Mouse (Mus musculus) hindbrain, embryonic 16.5 days (tissue): ENCODE measurements at regions not wholly inside any gene's neighbourhood (a gene's known extent, or its start where the extent isn't known, plus 50 kb on each side); places are given as distances from the start of the nearest gene placed in this dataset.
"Not testable (repeated sequence)": the region's sequence is repeated elsewhere in the genome, so short reads cannot be mapped to it uniquely, and the experiment has no call there.

Experiments used
- ATAC-seq: fragments of 200-750 bp; cut with Nextera tagmentation; 2 replicates; pipeline ENCODE4 v1.8.0; 2017; ENCODE audit warnings: moderate TSS enrichment, moderate library complexity
- H3K27ac ChIP-seq: fragments of 300-500 bp; sonication (generic); 2 replicates; pipeline ENCODE4 v1.5.1; 2014; ENCODE audit warnings: low read depth, mild to moderate bottlenecking, control low read depth, low read length, moderate library complexity
- H3K27me3 ChIP-seq: fragments of 300-500 bp; sonication (generic); replicated peaks from 2 replicates; pipeline ENCODE4 v1.6.1; 2014; ENCODE audit warnings: low read length; ENCODE audit not compliant: control insufficient read depth, insufficient read depth
- H3K36me3 ChIP-seq: fragments of 300-500 bp; sonication (generic); 2 replicates; pipeline ENCODE4 v1.6.1; 2014; ENCODE audit warnings: mild to moderate bottlenecking, low read length, moderate library complexity, mixed read lengths; ENCODE audit not compliant: control insufficient read depth, insufficient read depth
- H3K4me1 ChIP-seq: fragments of 300-500 bp; sonication (generic); 2 replicates; pipeline ENCODE4 v1.6.1; 2014; ENCODE audit warnings: low read depth, low read length; ENCODE audit not compliant: control insufficient read depth, insufficient read depth
- H3K4me2 ChIP-seq: fragments of 300-500 bp; sonication (generic); 2 replicates; pipeline ENCODE4 v1.6.1; 2014; ENCODE audit warnings: mild to moderate bottlenecking, low read length, control low read depth, moderate library complexity
- H3K4me3 ChIP-seq: fragments of 300-500 bp; sonication (generic); 2 replicates; pipeline ENCODE4 v1.5.1; 2014; ENCODE audit warnings: mild to moderate bottlenecking, low read length, control low read depth, moderate library complexity
- H3K9ac ChIP-seq: fragments of 300-500 bp; sonication (generic); 2 replicates; pipeline ENCODE4 v1.6.1; 2014; ENCODE audit warnings: low read depth, mild to moderate bottlenecking, control low read depth, low read length, moderate library complexity
- H3K9me3 ChIP-seq: fragments of 300-500 bp; sonication (generic); 2 replicates; pipeline ENCODE4 v1.6.1; 2014; ENCODE audit warnings: mild to moderate bottlenecking, low read length, moderate library complexity; ENCODE audit not compliant: control insufficient read depth
- WGBS: fragments of 180-500 bp; shearing (Covaris S2); extraction: QIAGEN DNeasy Blood & Tissue Kit; methylation state at CpG from one replicate; pipeline ENCODE4 v1.1.7; 2014; 5-methylcytosine and 5-hydroxymethylcytosine counted together

GRCm38 (mm10) chr14:96681740-96682139, 162.8 kb upstream of the Klhl1 start:
- Histone ChIP-seq H3K4me2 (no peak overlapping the region), H3K27ac (no peak overlapping the region), H3K36me3 (no peaks in the 10 kb centered on the region), H3K9me3 (no peaks in the 10 kb centered on the region), H3K4me1 (no peaks in the 10 kb centered on the region), H3K27me3 (no peaks in the 10 kb centered on the region), H3K9ac (no peak overlapping the region), H3K4me3 (no peak overlapping the region)
- ATAC-seq = no peak
- 76% methylated on average over 3 of the region's 3 CpGs for WGBS

GRCm38 (mm10) chr14:96676213-96676612, 157.3 kb upstream of the Klhl1 start:
- Histone ChIP-seq H3K27me3 (no peaks in the 10 kb centered on the region), H3K4me3 (no peak overlapping the region), H3K9me3 (no peaks in the 10 kb centered on the region), H3K36me3 (no peaks in the 10 kb centered on the region), H3K4me2 (no peak overlapping the region), H3K9ac (no peak overlapping the region), H3K4me1 (no peaks in the 10 kb centered on the region), H3K27ac (no peak overlapping the region)
- WGBS = 57% methylated on average over 1 of the region's 1 CpGs
- no peak for ATAC-seq

GRCm38 (mm10) chr14:96668635-96669034, 149.7 kb upstream of the Klhl1 start:
- no peaks in the 10 kb centered on the region for H3K9me3 ChIP-seq
- H3K36me3 ChIP-seq = no peaks in the 10 kb centered on the region
- ATAC-seq = no peak
- H3K4me2 ChIP-seq = no peak overlapping the region
- no peaks in the 10 kb centered on the region for H3K27me3 ChIP-seq
- 91% methylated on average over 2 of the region's 2 CpGs for WGBS
- H3K4me3 ChIP-seq = no peak overlapping the region
- H3K27ac ChIP-seq = no peak overlapping the region
- H3K4me1 ChIP-seq = no peaks in the 10 kb centered on the region
- no peak overlapping the region for H3K9ac ChIP-seq

GRCm38 (mm10) chr14:96656500-96656899, 137.6 kb upstream of the Klhl1 start:
- no peak overlapping the region for H3K27ac ChIP-seq
- H3K4me3 ChIP-seq = no peak overlapping the region
- H3K9ac ChIP-seq = no peak overlapping the region
- H3K36me3 ChIP-seq = no peaks in the 10 kb centered on the region
- WGBS = 100% methylated on average over 1 of the region's 1 CpGs
- H3K4me1 ChIP-seq = no peaks in the 10 kb centered on the region
- no peaks in the 10 kb centered on the region for H3K9me3 ChIP-seq
- H3K27me3 ChIP-seq = no peaks in the 10 kb centered on the region
- no peak for ATAC-seq
- no peak overlapping the region for H3K4me2 ChIP-seq

GRCm38 (mm10) chr14:96630291-96630690, 111.4 kb upstream of the Klhl1 start:
- Histone ChIP-seq H3K4me3 (no peak overlapping the region), H3K9me3 (no peaks in the 10 kb centered on the region), H3K4me2 (no peak overlapping the region), H3K27ac (no peak overlapping the region), H3K36me3 (no peaks in the 10 kb centered on the region), H3K9ac (no peak overlapping the region), H3K27me3 (no peaks in the 10 kb centered on the region), H3K4me1 (no peaks in the 10 kb centered on the region)
- ATAC-seq = no peak
- WGBS = 88% methylated on average over 2 of the region's 2 CpGs

GRCm38 (mm10) chr14:96606736-96607135, 87.8 kb upstream of the Klhl1 start:
- no peaks in the 10 kb centered on the region for H3K9me3 ChIP-seq
- H3K27me3 ChIP-seq = no peaks in the 10 kb centered on the region
- no peak overlapping the region for H3K4me3 ChIP-seq
- WGBS = 81% methylated on average over 4 of the region's 4 CpGs
- no peak for ATAC-seq
- no peak overlapping the region for H3K27ac ChIP-seq
- H3K4me1 ChIP-seq = no peaks in the 10 kb centered on the region
- H3K9ac ChIP-seq = no peak overlapping the region
- no peak overlapping the region for H3K4me2 ChIP-seq
- H3K36me3 ChIP-seq = no peaks in the 10 kb centered on the region

GRCm38 (mm10) chr14:96601092-96601491, 82.2 kb upstream of the Klhl1 start:
- not testable (repeated sequence) for H3K4me2 ChIP-seq, H3K4me3 ChIP-seq, H3K27ac ChIP-seq, ATAC-seq, H3K9me3 ChIP-seq, H3K4me1 ChIP-seq, H3K27me3 ChIP-seq, H3K9ac ChIP-seq, H3K36me3 ChIP-seq
- 9% methylated on average over 1 of the region's 1 CpGs for WGBS

- Histone ChIP-seq H3K9me3 (no peaks in the 10 kb centered on the region), H3K27ac (no peak overlapping the region), H3K27me3 (no peaks in the 10 kb centered on the region), H3K4me1 (no peaks in the 10 kb centered on the region), H3K4me2 (no peak overlapping the region), H3K4me3 (no peak overlapping the region), H3K9ac (no peak overlapping the region), H3K36me3 (no peaks in the 10 kb centered on the region)
- 0 out of 2 replicates have a peak, but pooled peaks have one; percentile 69 for ATAC-seq
These were observed 73.1 kb upstream of the Klhl1 start for GRCm38 (mm10) chr14:96592051-96592450.
